Mouse (Mus musculus) olfactory bulb, adult 2 months (tissue): ENCODE results near the gene Trpm8. TPM values are rescaled to one million over a fixed set of nuclear protein-coding genes. Genes with fewer than 3 reads are reported as not detected.

Source experiments
- H3K27ac ChIP-seq: fragments of 200-500 bp; 2 replicates; pipeline ENCODE4 v1.5.1; 2012; ENCODE audit warnings: low read depth, low read length; ENCODE audit not compliant: insufficient read depth
- H3K4me1 ChIP-seq: fragments of 200-500 bp; 2 replicates; pipeline ENCODE4 v1.6.1; 2012; ENCODE audit warnings: low read length; ENCODE audit not compliant: control insufficient read depth, insufficient read depth
- H3K4me3 ChIP-seq: fragments of 200-500 bp; 2 replicates; pipeline ENCODE4 v1.5.1; 2012; ENCODE audit warnings: mild to moderate bottlenecking, low read depth, low read length, moderate library complexity; ENCODE audit not compliant: insufficient read depth
- CTCF ChIP-seq: fragments of 200-500 bp; IDR thresholded peaks from 2 replicates; pipeline ENCODE4 v1.5.1; 2012; ENCODE audit warnings: low read depth, mild to moderate bottlenecking, low read length, moderate library complexity; ENCODE audit not compliant: insufficient read depth
- POLR2A ChIP-seq: fragments of 200-500 bp; IDR thresholded peaks from 2 replicates; pipeline ENCODE4 v1.6.1; 2012; ENCODE audit warnings: mild to moderate bottlenecking, low read depth, low read length, moderate library complexity; ENCODE audit not compliant: insufficient read depth
- WGBS: fragments of 180-500 bp; shearing (Covaris S2); methylation state at CpG from one replicate; pipeline ENCODE4 v1.1.7; 2018; 5-methylcytosine and 5-hydroxymethylcytosine counted together
- polyA plus RNA-seq: library from polyadenylated mRNA; stranded (reverse); fragments of >200 nt; gene quantifications from 2 replicates; pipeline ENCODE4 v1.2.4, GENCODE M21; 2012; ENCODE audit warnings: low replicate concordance; ENCODE audit not compliant: missing spikeins, insufficient read depth, insufficient read length

The Trpm8 gene
- polyA plus RNA-seq, 1 experiment: not detected

- Histone ChIP-seq H3K4me3 (no peak overlapping the region), H3K27ac (no peak overlapping the region), H3K4me1 (peaks cover 6% of the 10 kb centered on the region; the same call in 1 of the 2 replicates)
- TF ChIP-seq POLR2A: no peak
- no peak for TF ChIP-seq CTCF
- WGBS: 81% methylated on average over 6 of the region's 6 CpGs
Measured at GRCm38 (mm10) chr1:88260114-88260513, 17.3 kb upstream of the Trpm8 start.

GRCm38 (mm10) chr1:88260604-88261377 is 16.7 kb upstream of the Trpm8 start:
- 83% methylated on average over 10 of the region's 10 CpGs for WGBS
- Histone ChIP-seq H3K27ac (no peak overlapping the region), H3K4me3 (no peak overlapping the region), H3K4me1 (peaks cover 6% of the 10 kb centered on the region; the same call in 1 of the 2 replicates)
- TF ChIP-seq POLR2A: no peak
- TF ChIP-seq CTCF: no peak

GRCm38 (mm10) chr1:88261706-88262105 is 15.8 kb upstream of the Trpm8 start:
- H3K4me3 ChIP-seq: no peak overlapping the region
- H3K27ac ChIP-seq: no peak overlapping the region
- TF ChIP-seq CTCF: no peak
- TF ChIP-seq POLR2A: no peak
- 87% methylated on average over 7 of the region's 7 CpGs for WGBS
- peaks cover 6% of the 10 kb centered on the region; the same call in 1 of the 2 replicates for H3K4me1 ChIP-seq

DNA sequence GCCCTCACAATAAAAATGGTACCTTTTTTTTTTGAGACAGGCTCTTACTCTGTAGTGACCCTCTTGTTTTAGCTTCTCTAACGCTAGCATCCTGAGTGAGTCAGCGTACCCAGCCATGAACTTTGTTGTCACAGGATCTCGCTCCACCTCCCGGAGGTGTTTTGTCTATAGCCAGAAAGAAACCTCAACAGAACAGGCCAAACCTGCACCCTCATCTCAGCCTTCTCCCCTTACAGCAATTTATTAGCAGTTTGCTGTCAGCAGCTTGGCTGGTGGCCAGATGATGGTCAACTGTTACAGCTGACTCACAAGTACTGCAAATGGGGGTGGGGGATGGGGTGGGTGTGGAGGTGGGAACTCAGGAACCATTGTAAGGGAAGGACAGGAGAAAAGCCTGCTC is 15.2 kb upstream of the Trpm8 start:
- TF ChIP-seq CTCF (no peak), POLR2A (no peak)
- Histone ChIP-seq H3K4me3 (no peak overlapping the region), H3K27ac (no peak overlapping the region), H3K4me1 (peaks cover 6% of the 10 kb centered on the region; the same call in 1 of the 2 replicates)
- WGBS: 76% methylated on average over 4 of the region's 4 CpGs

DNA sequence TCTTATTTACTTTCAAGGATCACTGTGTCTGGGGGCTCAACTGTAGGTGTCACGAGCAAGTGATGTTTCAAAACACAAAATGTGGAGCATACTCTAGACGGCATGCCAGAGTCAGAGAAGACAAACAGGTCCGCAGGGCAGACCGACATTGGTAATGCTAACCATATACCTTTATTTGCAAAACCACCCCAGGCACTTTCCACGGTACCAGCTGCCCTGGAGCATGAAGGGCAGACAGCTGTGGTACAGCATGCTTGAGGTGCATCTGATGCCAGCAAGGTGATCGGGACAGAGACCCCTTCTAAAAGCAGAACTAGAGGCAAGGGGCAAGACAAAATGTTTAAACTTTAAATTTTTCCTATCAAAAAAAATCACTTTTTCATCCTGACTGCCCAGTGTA is 14.5 kb upstream of the Trpm8 start:
- Histone ChIP-seq H3K4me1 (peaks cover 6% of the 10 kb centered on the region; the same call in 1 of the 2 replicates), H3K4me3 (no peak overlapping the region), H3K27ac (no peak overlapping the region)
- 77% methylated on average over 6 of the region's 6 CpGs for WGBS
- TF ChIP-seq CTCF: no peak
- no peak for TF ChIP-seq POLR2A

- Histone ChIP-seq H3K4me1 (peaks cover 6% of the 10 kb centered on the region; the same call in 1 of the 2 replicates), H3K27ac (no peak overlapping the region), H3K4me3 (no peak overlapping the region)
- 95% methylated on average over 5 of the region's 5 CpGs for WGBS
- no peak for TF ChIP-seq POLR2A
- no peak for TF ChIP-seq CTCF
Measured at GRCm38 (mm10) chr1:88263778-88264177, 13.7 kb upstream of the Trpm8 start.

GRCm38 (mm10) chr1:88264237-88264868 is 13.1 kb upstream of the Trpm8 start:
- 88% methylated on average over 7 of the region's 7 CpGs for WGBS
- Histone ChIP-seq H3K27ac (no peak overlapping the region), H3K4me3 (no peak overlapping the region), H3K4me1 (peaks cover 3% of the 10 kb centered on the region; the same call in 1 of the 2 replicates)
- TF ChIP-seq CTCF: no peak
- no peak for TF ChIP-seq POLR2A

DNA sequence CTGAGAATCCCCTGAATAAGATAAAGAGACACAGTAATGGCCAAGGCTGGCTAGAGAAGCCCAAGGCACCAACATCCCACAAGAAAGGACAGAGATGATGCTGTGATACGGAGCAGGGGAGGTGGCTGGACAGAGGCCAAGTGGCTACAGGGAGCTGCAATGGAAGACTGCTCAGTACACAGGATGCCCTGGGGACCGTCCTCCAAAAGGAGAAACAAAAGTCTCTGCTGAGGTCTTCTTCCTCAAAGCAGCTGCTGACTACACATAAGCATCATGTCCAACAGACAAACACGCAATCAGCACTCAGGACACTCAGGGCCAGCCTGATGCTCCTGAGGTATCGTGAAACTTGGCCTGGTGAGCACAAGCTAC is 12.6 kb upstream of the Trpm8 start:
- H3K27ac ChIP-seq: no peak overlapping the region
- TF ChIP-seq POLR2A (no peak), CTCF (no peak)
- H3K4me3 ChIP-seq: no peak overlapping the region
- 76% methylated on average over 4 of the region's 4 CpGs for WGBS
- H3K4me1 ChIP-seq: peaks cover 3% of the 10 kb centered on the region; the same call in 1 of the 2 replicates

- H3K4me3 ChIP-seq: no peak overlapping the region
- no peak overlapping the region for H3K27ac ChIP-seq
- TF ChIP-seq CTCF (no peak), POLR2A (no peak)
- 91% methylated on average over 13 of the region's 13 CpGs for WGBS
- H3K4me1 ChIP-seq: peaks cover 3% of the 10 kb centered on the region; the same call in 1 of the 2 replicates
Measured at GRCm38 (mm10) chr1:88266123-88266522, 11.3 kb upstream of the Trpm8 start.
